Mouse (Mus musculus): Measurements from ENCODE around the gene Itgad. TPM values are rescaled to one million over a fixed set of nuclear protein-coding genes. Genes with fewer than 3 reads are reported as not detected.

Gene Itgad
- 3.3 to 8.8 TPM (median 6.4 TPM) in 4 replicates for total RNA-seq (2023; ENCODE audit: inconsistent age)

GRCm38 (mm10) chr7:128154076-128154475, at the start of gene Itgad:
Gene Itgad, plus strand, starts transcription at chr7:128154376.

GRCm38 (mm10) chr7:128128741-128129720, 25.1 kb upstream of the Itgad start, which contains the start of gene Itgax:
Gene Itgax, plus strand, starts transcription at chr7:128129547.

GRCm38 (mm10) chr7:128206152-128206551, 52.0 kb downstream of the Itgad start, which contains the start of gene Cox6a2:
Gene Cox6a2, minus strand, starts transcription at chr7:128206387.

GRCm38 (mm10) chr7:128236856-128237592, 82.8 kb downstream of the Itgad start, which contains the start of gene Armc5:
Gene Armc5, plus strand, starts transcription at chr7:128237342.

GRCm38 (mm10) chr7:128237927-128238778, 84.0 kb downstream of the Itgad start, which contains the start of gene 9130023H24Rik:
Gene 9130023H24Rik, minus strand, starts transcription at chr7:128238031.

GRCm38 (mm10) chr7:128246496-128247391, 92.6 kb downstream of the Itgad start, which contains the start of gene Tgfb1i1:
Gene Tgfb1i1, plus strand, starts transcription at chr7:128246812.

GRCm38 (mm10) chr7:128265411-128265810, 111.2 kb downstream of the Itgad start, which contains the start of gene Slc5a2:
Gene Slc5a2, plus strand, starts transcription at chr7:128265657.

Other genes with a start within 250 kb of the Itgad start
- 42.4 to 44.8 TPM (median 42.7 TPM) in 4 replicates for gene Kat8, start 241.9 kb upstream of the Itgad start, total RNA-seq (2023; ENCODE audit: inconsistent age)
- gene Prss8, start 224.3 kb upstream of the Itgad start, total RNA-seq (2023; ENCODE audit: inconsistent age) = not detected in 4 replicates
- gene Prss36, start 207.7 kb upstream of the Itgad start, total RNA-seq (2023; ENCODE audit: inconsistent age) = 2.5 to 4.6 TPM (median 3.6 TPM) in 4 replicates
- 714 to 860 TPM (median 834 TPM) in 4 replicates for gene Fus, start 186.9 kb upstream of the Itgad start, total RNA-seq (2023; ENCODE audit: inconsistent age)
- gene Pycard, start 160.5 kb upstream of the Itgad start, total RNA-seq (2023; ENCODE audit: inconsistent age) = 25.0 to 31.2 TPM (median 27.9 TPM) in 4 replicates
- 0.69 to 1.1 TPM (median 0.91 TPM) in 4 replicates for gene Trim72, start 150.4 kb upstream of the Itgad start, total RNA-seq (2023; ENCODE audit: inconsistent age)
- gene Itgam, start 91.7 kb upstream of the Itgad start, total RNA-seq (2023; ENCODE audit: inconsistent age) = 1.6 to 3.3 TPM (median 2.1 TPM) in 4 replicates
- gene Gm49368, start 91.7 kb upstream of the Itgad start, total RNA-seq (2023; ENCODE audit: inconsistent age) = not detected in 4 replicates
- gene Itgax, start 24.8 kb upstream of the Itgad start, total RNA-seq (2023; ENCODE audit: inconsistent age) = 1.5 to 3.1 TPM (median 2.0 TPM) in 4 replicates
- not detected in 4 replicates for gene Cox6a2, start 52.0 kb downstream of the Itgad start, total RNA-seq (2023; ENCODE audit: inconsistent age)
- gene Armc5, start 83.0 kb downstream of the Itgad start, total RNA-seq (2023; ENCODE audit: inconsistent age) = 27.8 to 32.3 TPM (median 31.6 TPM) in 4 replicates
- 4.1 to 4.6 TPM (median 4.3 TPM) in 4 replicates for gene 9130023H24Rik, start 83.7 kb downstream of the Itgad start, total RNA-seq (2023; ENCODE audit: inconsistent age)
- 2.6 to 4.1 TPM (median 3.0 TPM) in 4 replicates for gene Tgfb1i1, start 92.4 kb downstream of the Itgad start, total RNA-seq (2023; ENCODE audit: inconsistent age)
- not detected in 4 replicates for gene Slc5a2, start 111.3 kb downstream of the Itgad start, total RNA-seq (2023; ENCODE audit: inconsistent age)
- gene BC017158, start 143.8 kb downstream of the Itgad start, total RNA-seq (2023; ENCODE audit: inconsistent age) = 24.6 to 29.5 TPM (median 28.1 TPM) in 4 replicates

Measured in B cell, adult (primary cell).